Mouse (Mus musculus) lung, postnatal 0 days (tissue): Measurements from ENCODE around the gene Stox1. TPM values are rescaled to one million over a fixed set of nuclear protein-coding genes. Genes with fewer than 3 reads are reported as not detected.
"Not testable (repeated sequence)": the region's sequence is repeated elsewhere in the genome, so short reads cannot be mapped to it uniquely, and the experiment has no call there.

Source experiments
- ATAC-seq: fragments of 200-750 bp; cut with Nextera tagmentation; 2 replicates; pipeline ENCODE4 v1.8.0; 2017; ENCODE audit warnings: moderate library complexity
- DNase-seq: peaks from one replicate; pipeline ENCODE4 v3.0.0-alpha.2; 2016; ENCODE audit warnings: low spot score
- H3K27ac ChIP-seq: fragments of 300-500 bp; sonication (generic); 2 replicates; pipeline ENCODE4 v1.5.1; 2014; ENCODE audit warnings: antibody characterized with exemption, mild to moderate bottlenecking, low read length, mixed read lengths
- H3K27me3 ChIP-seq: fragments of 300-500 bp; sonication (generic); replicated peaks from 2 replicates; pipeline ENCODE4 v1.6.1; 2014; ENCODE audit warnings: low read length, mixed read lengths; ENCODE audit not compliant: insufficient read depth
- H3K36me3 ChIP-seq: fragments of 300-500 bp; sonication (generic); 2 replicates; pipeline ENCODE4 v1.6.1; 2014; ENCODE audit warnings: low read length, mixed read lengths; ENCODE audit not compliant: insufficient read depth
- H3K4me1 ChIP-seq: fragments of 300-500 bp; sonication (generic); 2 replicates; pipeline ENCODE4 v1.6.1; 2014; ENCODE audit warnings: antibody characterized with exemption, low read depth, low read length, mixed read lengths; ENCODE audit not compliant: insufficient read depth
- H3K4me2 ChIP-seq: fragments of 300-500 bp; sonication (generic); replicated peaks from 2 replicates; pipeline ENCODE4 v1.6.1; 2014; ENCODE audit warnings: low read depth, mild to moderate bottlenecking, low read length, moderate library complexity, mixed read lengths
- H3K4me3 ChIP-seq: fragments of 300-500 bp; sonication (generic); 2 replicates; pipeline ENCODE4 v1.5.1; 2014; ENCODE audit warnings: low read depth, low read length
- H3K9ac ChIP-seq: fragments of 300-500 bp; sonication (generic); replicated peaks from 2 replicates; pipeline ENCODE4 v1.6.1; 2014; ENCODE audit warnings: low read depth, mild to moderate bottlenecking
- H3K9me3 ChIP-seq: fragments of 300-500 bp; sonication (generic); 2 replicates; pipeline ENCODE4 v1.6.1; 2016; ENCODE audit warnings: low read length, mixed read lengths
- CTCF ChIP-seq: IDR thresholded peaks from 2 replicates; pipeline ENCODE4 v1.5.1; 2016; ENCODE audit warnings: antibody characterized with exemption, mild to moderate bottlenecking
- EP300 ChIP-seq: IDR thresholded peaks from 2 replicates; pipeline ENCODE4 v1.6.1; 2016; ENCODE audit warnings: antibody characterized with exemption, mild to moderate bottlenecking, control low read depth
- WGBS: fragments of 180-500 bp; shearing (Covaris S2); extraction: QIAGEN DNeasy Blood & Tissue Kit; methylation state at CpG from one replicate; pipeline ENCODE4 v1.1.7; 2014; 5-methylcytosine and 5-hydroxymethylcytosine counted together
- polyA plus RNA-seq: library from polyadenylated mRNA; unstranded; fragments of >200 nt; fragmentation: Nextera tagmentation; extraction: Ambion mirVana; gene quantifications from 2 replicates; pipeline ENCODE4 v1.2.1, GENCODE M21; 2015

Stox1 gene
- polyA plus RNA-seq, 1 experiment from 2014 or later: 4.7 TPM

GRCm38 (mm10) chr10:62724936-62725335, 992 bp downstream of the Stox1 start:
- 9% methylated on average over 7 of the region's 7 CpGs for WGBS
- TF ChIP-seq EP300 (no peak), CTCF (no peak)
- Histone ChIP-seq H3K36me3 (no peaks in the 10 kb centered on the region), H3K9me3 (no peaks in the 10 kb centered on the region), H3K4me2 (peak overlapping the region; percentile 92), H3K27me3 (0 out of 2 replicates have a peak, but pooled peaks cover 3% of the 10 kb centered on the region), H3K4me1 (no peaks in the 10 kb centered on the region), H3K27ac (no peak overlapping the region), H3K9ac (no peak overlapping the region), H3K4me3 (peak overlapping the region; percentile 64)
- ATAC-seq (peak; percentile 68), DNase-seq (peak; percentile 76)

GRCm38 (mm10) chr10:62722701-62723100, 3.2 kb downstream of the Stox1 start:
- no peak overlapping the region for H3K9ac ChIP-seq
- H3K4me2 ChIP-seq: no peak overlapping the region
- no peak overlapping the region for H3K4me3 ChIP-seq
- H3K27ac ChIP-seq: no peak overlapping the region
- no peaks in the 10 kb centered on the region for H3K36me3 ChIP-seq
- H3K4me1 ChIP-seq: no peaks in the 10 kb centered on the region
- ATAC-seq: no peak
- 0 out of 2 replicates have a peak, but pooled peaks cover 3% of the 10 kb centered on the region for H3K27me3 ChIP-seq
- no peak for TF ChIP-seq EP300
- TF ChIP-seq CTCF: no peak
- no peaks in the 10 kb centered on the region for H3K9me3 ChIP-seq
- no peak for DNase-seq
- WGBS: 35% methylated on average over 4 of the region's 4 CpGs

- not testable (repeated sequence) for DNase-seq, H3K4me3 ChIP-seq, H3K9me3 ChIP-seq, H3K4me2 ChIP-seq, H3K36me3 ChIP-seq, H3K4me1 ChIP-seq, H3K27ac ChIP-seq, ATAC-seq, H3K27me3 ChIP-seq, H3K9ac ChIP-seq
- 83% methylated on average over 7 of the region's 8 CpGs for WGBS
Observed at GRCm38 (mm10) chr10:62720574-62720973, 5.4 kb downstream of the Stox1 start.

GRCm38 (mm10) chr10:62713457-62713856, 12.5 kb downstream of the Stox1 start:
- H3K4me3 ChIP-seq: no peak overlapping the region
- H3K27ac ChIP-seq: no peak overlapping the region
- ATAC-seq: no peak
- TF ChIP-seq CTCF: no peak
- no peak for TF ChIP-seq EP300
- 57% methylated on average over 10 of the region's 10 CpGs for WGBS
- no peak overlapping the region for H3K9ac ChIP-seq
- H3K36me3 ChIP-seq: no peaks in the 10 kb centered on the region
- no peaks in the 10 kb centered on the region for H3K9me3 ChIP-seq
- no peaks in the 10 kb centered on the region for H3K4me1 ChIP-seq
- DNase-seq: no peak
- no peaks in the 10 kb centered on the region for H3K27me3 ChIP-seq
- H3K4me2 ChIP-seq: no peak overlapping the region

- Histone ChIP-seq H3K27ac (no peak overlapping the region), H3K4me3 (no peak overlapping the region), H3K36me3 (no peaks in the 10 kb centered on the region), H3K27me3 (no peaks in the 10 kb centered on the region), H3K9ac (no peak overlapping the region), H3K4me2 (no peak overlapping the region), H3K9me3 (no peaks in the 10 kb centered on the region), H3K4me1 (no peaks in the 10 kb centered on the region)
- 75% methylated on average over 4 of the region's 4 CpGs for WGBS
- ATAC-seq (no peak), DNase-seq (no peak)
- TF ChIP-seq EP300 (no peak), CTCF (no peak)
Observed at GRCm38 (mm10) chr10:62703579-62703978, 22.3 kb downstream of the Stox1 start.

GRCm38 (mm10) chr10:62702436-62702835, 23.5 kb downstream of the Stox1 start:
- Histone ChIP-seq H3K4me1 (no peaks in the 10 kb centered on the region), H3K4me2 (no peak overlapping the region), H3K4me3 (no peak overlapping the region), H3K27ac (no peak overlapping the region), H3K27me3 (no peaks in the 10 kb centered on the region), H3K9me3 (no peaks in the 10 kb centered on the region), H3K9ac (no peak overlapping the region), H3K36me3 (no peaks in the 10 kb centered on the region)
- ATAC-seq (no peak), DNase-seq (no peak)
- TF ChIP-seq EP300: no peak
- TF ChIP-seq CTCF: no peak
- WGBS: 77% methylated on average over 4 of the region's 4 CpGs

GRCm38 (mm10) chr10:62692771-62693170, 33.2 kb downstream of the Stox1 start:
- Histone ChIP-seq H3K27ac (no peak overlapping the region), H3K27me3 (no peaks in the 10 kb centered on the region), H3K36me3 (no peaks in the 10 kb centered on the region), H3K4me2 (no peak overlapping the region), H3K9ac (no peak overlapping the region), H3K9me3 (no peaks in the 10 kb centered on the region), H3K4me3 (no peak overlapping the region), H3K4me1 (no peaks in the 10 kb centered on the region)
- TF ChIP-seq CTCF (no peak), EP300 (no peak)
- DNase-seq (no peak), ATAC-seq (no peak)
- WGBS: 49% methylated on average over 8 of the region's 8 CpGs
